Mouse (Mus musculus): ENCODE measurements around the gene Ctu2.

Ctu2 gene

DNA sequence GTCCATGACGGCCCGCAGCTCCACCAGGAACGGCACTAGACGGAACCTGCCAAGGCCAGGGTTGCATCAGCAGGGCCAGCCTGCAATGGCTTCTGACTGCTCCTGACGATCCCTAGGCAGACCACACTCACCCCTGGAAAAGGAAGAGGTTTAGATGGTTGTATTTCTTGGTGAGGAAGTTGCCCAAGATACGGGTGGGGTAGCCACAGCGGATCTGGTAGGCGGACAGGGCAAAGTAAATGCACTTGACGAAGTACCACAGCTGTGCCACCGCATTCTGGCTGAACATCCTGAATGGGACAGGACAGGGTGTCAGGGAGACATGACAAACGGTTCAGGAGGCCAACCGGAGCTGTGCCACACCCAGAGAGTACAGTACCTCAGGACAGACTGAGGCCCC lies 8.9 kb downstream of the Ctu2 start:
- DNase-seq (ENCODE audit: low read depth): no peak

DNA sequence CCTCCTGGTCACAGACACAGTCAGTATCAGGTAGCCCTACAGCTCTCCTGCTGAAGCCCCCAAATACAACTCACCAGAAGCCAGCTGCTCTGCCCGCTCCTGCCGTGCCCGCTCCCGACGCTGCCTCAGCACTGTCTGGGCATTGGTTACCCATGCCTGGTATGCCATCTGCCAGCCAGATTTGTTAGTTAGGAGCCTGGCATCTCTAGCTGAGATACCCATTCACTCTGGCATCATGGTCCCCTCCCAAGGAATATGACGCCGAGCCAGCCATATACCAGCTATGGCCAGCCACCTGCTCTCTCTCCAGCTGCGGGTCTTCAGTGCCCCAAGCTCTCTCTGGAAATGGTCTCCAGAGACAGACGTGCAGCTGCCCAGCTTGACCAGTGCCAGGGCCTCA lies 12.4 kb downstream of the Ctu2 start:
- DNase-seq (ENCODE audit: low read depth): no peak

DNA sequence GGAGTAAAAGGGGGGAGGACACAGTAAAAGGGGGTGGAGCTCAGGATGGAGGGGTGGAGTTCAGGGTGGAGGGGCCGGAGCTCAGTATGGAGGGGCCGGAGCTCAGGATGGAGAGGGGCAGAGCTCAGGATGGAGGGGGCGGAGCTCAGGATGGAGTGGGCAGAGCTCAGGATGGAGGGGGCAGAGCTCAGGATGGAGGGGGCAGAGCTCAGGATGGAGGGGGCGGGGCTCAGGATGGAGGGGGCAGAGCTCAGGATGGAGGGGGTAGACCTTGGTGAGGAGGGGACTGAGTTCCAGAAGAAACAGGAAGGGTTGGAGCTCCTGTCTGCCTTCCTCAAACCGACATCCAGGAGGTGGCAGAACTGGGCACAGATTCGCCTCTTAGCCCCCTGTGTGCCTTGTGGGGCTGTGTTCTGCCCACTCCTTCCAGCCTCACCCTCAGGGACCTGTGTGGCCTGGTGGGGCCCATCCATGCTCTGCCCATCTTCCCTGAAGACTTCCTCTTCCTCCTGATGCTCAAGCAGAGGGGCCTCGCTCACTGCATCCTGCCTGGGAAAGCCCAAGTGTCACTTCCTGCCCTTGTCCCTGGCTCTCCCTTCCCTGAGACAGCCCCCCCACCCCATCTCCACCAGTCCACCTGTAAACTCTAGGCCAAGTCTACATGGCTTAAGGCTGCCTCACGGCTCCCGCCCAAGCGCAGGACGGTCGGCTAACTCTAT lies 21.2 kb downstream of the Ctu2 start:
- DNase-seq (ENCODE audit: low read depth): no peak

DNA sequence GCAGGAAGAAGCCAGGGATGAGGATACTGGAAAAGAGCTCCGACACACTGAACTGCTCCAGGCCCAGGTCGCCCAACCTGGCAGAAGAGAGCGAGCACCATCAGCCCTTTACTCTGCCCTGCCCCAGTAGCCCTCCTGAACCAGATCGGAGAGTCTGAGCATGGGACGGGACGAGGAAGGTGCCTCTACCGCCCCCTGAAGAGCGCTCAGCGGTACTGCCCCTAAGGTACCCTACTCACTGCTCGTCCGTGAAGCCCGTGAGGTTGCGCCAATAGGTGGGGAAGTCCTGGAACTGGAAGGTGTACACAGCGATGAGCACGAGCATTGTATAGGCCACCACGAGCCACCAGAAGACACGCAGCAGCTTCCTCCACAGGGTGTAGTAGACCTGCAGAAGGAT lies 22.0 kb downstream of the Ctu2 start:
- DNase-seq (ENCODE audit: low read depth): no peak

DNA sequence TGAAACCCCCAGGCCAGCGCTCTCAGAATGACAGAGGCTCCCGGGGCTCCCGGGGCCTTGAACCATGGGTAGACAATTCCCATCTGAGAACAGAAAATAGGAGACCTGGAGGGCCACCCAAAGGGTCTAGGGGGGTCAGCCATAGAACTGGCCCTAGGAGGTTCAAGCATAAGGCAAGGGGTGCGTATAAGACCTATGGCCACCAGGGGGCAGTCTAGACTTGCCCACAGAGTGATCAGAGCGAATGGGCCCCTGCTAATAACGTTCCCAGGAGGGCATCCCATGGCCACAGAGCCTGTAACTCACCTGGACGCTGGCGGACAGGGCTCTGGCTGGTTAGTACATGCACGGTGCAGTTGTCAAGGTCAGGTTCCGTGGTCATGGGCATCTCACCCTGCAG lies 24.9 kb downstream of the Ctu2 start:
- peak; percentile 72 for DNase-seq (ENCODE audit: low read depth)

DNA sequence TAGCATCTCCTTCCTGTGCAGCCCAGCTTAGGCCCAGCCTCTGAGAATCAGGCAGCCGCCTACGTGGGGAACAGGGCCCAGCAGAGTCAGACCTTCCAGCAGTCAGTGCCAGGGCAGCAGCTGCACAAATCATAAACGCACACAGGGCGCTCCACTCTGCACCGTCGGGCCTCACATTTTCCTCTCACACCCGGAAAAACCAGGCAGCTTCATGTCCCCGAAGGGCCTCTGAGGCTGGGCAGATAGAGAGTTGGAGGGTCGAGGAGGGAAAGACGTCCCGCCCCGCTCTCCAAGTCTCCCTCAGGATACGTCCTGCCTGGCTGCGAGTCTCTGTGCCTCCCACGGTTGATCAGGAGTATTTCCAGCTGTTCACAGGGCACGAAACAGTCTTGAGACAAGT lies 35.6 kb downstream of the Ctu2 start:
- no peak for DNase-seq (ENCODE audit: low read depth)

DNA sequence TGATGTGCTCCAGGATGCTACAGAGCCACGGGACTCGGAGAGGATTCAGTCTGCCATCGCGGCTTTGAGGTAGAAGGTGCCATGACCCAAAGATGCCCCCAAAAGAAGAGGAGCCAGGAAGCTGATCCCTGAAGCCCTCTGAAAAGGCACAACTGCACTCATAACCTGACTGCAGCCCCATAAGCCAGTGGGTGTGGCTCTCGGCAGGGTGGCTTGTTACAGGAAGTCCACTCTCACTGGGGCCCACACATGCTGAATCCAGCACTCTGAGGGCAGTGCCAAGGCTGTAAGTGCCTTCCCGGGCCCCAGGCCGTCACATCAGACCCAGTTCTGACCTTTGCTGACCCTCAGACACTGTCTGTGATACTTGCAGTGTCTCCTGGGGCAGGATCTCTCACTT lies 36.4 kb downstream of the Ctu2 start:
- no peak for DNase-seq (ENCODE audit: low read depth)

DNA sequence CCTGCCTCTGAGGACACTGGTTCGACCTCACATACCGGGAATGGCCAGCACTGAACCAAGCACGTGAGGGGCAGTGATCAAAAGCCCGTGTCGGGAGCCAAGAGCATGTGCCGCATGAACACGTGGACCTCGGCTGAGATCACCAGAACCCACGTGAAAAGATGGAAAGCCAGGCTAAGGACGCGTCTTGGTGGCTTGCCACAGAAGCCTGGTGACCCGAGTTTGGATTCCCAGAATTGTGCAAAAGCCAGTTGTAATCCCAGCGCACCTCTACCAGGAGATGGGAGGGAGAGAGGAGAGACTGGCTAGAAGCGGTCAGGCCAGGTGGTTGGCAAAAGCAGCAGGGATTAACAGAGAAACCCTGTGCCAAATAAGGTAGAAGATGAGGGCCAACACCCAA lies 39.8 kb downstream of the Ctu2 start:
- DNase-seq (ENCODE audit: low read depth): no peak

DNA sequence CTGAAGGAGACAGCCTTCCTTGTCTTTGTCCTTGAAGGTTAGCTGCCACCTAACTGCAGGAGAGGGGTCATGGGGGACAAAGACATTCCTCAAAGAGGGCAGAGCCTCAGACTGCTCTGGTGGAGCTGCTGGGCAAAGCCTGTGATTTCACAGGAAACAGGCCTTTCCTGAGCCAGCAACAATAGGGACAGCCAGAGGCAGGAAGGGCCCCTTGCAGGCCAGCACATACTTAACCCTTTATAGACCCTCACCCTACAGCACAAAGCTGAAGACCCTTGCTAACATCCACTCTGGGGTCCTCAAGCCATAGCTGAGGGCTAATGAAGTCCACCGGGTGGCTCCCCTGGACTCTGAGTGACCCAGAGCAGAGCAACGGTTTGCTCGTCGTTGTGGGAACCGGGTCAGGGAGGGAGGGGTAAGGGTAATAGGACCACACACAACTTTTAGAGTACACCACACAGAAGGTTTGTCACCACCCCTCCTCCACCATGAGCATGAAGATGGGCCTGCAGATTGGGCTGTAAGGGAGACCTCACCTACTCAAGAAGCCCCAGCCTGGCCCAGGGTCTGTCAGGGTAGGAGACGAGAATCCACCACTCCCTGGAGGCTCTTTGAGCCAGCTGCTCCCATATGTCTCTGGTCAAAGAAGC lies 41.7 kb downstream of the Ctu2 start:
- no peak for DNase-seq (ENCODE audit: low read depth)

DNA sequence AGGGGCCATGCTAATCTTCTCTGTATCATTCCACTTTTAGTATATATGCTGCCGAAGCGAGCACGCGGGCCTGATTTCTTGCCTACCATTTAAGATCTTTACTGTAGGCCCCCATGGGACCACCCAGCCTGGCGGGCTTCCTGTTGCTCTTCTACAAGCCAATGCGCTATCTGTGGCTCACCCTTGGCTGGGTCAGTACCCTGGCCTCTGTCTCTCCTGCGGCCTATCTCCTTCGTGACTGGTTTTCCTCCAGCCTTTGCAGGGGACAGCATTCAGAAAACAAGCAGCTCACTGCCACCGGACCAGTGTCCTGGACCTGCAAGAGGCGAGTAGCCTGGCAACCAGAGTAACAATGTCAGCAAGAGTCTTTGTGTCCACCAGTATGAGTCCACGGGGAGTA lies 44.7 kb downstream of the Ctu2 start:
- no peak for DNase-seq (ENCODE audit: low read depth)

DNA sequence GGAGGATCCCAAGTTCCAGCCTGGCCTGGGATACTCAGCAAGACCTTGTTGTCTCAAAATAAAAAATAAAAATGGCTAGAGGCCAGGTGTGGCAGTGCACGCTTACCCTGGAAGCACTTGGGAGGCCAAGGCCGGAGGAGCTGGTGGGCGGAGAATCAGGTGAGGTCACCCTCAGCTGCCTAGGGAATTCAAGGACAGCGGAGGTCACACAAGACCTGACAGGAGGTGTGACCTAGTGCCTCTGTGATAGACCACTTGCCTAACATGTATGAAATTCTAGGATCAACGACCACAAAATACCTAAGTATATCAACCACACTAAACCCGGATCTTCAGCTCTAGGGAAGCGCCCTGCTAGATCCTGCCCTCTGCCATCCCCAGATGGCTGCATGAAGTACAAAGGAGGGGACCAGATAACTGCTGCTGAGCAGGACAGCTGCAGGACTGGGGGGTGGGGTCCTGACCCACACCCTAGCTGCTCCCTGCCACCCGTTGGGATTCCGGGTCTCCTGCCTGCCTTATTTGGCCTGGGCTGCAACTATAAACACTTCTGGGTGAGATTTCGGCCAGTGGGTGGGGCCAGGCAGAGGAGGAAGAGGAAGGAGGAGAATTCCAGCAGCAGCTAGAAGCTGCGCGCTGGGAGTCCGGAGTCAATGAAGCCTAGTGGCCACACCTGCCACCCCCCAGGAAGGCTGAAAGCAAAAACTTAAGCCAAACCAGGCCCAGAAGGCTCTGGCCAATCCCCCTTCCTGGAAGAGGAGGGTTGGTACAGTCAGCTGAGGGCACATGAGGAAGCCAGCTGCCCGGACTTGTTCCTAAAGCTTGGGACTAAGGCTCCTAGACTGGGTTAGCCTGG lies 47.1 kb downstream of the Ctu2 start:
- no peak for DNase-seq (ENCODE audit: low read depth)

DNA sequence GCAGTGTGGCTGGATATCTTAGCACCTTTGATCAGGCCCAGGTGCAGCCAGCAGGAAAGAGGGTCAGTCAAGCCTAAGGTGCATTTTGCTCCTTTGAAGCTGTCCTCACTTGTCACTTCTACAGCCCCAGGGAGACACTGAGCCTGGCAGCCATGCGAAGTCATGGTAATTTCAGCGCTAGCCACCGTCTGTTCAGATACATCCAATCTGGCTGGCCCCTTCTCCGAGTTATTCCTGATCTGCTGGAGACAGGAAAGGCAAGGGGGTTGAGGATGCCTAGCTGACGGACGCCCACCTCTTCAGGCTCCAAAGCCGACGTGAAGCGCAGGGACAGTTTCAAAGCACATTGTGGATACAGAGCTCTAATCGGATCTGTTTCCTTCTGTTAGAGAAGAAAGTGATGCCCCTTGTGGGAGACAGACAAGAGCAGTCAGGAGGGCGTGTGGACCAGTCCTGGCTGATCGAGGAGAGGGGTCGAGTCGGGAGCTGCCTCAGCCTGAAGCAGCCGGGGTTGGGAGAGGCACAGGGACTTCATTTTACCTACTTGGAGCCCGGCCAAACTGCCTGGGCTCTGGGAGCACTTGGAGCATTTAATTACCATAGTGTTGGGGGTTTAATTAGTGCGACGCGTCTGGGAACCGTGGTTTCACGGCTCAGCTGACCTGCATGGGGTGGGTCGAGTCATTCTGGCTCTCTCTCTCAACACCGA lies 47.9 kb downstream of the Ctu2 start:
- DNase-seq (ENCODE audit: low read depth): no peak

DNA sequence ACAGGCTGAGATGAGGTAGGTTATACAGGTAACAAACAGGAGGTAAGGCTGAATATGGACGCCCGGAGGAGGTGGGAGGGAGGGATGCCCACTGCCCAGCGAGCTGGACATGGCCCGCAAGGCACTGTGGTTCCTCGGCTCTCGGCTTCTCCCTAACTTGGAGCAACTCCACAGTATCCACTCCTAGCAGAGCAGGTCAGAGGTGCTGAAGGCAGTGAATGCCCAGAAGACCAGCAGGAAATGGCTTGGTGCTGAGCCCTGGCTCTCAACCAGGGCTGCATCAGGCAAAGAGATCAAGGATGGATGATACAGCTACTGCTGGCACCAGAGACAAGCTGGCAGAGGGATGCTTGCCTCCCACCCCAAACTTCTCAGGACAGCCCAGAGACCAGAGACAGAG lies 48.6 kb downstream of the Ctu2 start:
- DNase-seq (ENCODE audit: low read depth): no peak

DNA sequence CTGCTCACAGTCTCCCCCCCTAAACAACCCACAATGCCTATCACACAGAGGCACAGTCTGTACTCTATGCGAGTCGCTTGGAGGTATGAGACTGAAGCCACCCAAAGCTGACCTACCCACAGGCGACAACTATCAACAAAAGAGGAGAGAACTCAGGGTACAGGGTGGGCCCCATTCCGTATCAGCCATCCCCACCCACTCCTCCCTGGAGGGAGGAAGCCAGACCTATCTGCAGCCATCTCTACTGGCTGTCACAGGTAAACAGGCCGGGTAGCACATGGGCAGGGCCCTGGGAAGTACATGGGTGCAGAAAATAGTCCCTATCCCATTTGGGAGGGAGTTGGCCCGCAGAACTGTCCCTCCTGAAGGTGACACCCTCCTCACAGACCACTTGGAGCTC lies 49.1 kb downstream of the Ctu2 start:
- peak; percentile 60 for DNase-seq (ENCODE audit: low read depth)

DNA sequence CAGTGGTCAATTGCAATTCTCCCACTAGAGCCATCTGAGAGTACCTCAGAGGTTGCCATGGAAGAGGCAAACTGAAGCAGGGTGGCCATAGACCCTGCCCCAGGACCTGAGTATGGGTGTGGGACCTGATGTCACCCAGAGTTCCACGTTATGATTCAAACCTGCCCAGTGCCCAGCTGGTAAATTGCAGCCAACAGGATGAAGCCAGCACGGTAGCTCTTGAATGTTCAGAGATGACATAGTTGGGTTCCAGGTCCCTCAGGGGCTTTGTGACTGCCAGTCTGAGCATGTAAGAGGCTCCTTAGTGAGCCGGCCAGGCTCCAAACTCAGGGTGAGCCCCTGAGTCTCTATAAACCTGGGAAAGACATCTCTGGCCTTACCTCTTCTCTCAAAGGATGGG lies 50.1 kb downstream of the Ctu2 start:
- DNase-seq (ENCODE audit: low read depth): no peak

DNA sequence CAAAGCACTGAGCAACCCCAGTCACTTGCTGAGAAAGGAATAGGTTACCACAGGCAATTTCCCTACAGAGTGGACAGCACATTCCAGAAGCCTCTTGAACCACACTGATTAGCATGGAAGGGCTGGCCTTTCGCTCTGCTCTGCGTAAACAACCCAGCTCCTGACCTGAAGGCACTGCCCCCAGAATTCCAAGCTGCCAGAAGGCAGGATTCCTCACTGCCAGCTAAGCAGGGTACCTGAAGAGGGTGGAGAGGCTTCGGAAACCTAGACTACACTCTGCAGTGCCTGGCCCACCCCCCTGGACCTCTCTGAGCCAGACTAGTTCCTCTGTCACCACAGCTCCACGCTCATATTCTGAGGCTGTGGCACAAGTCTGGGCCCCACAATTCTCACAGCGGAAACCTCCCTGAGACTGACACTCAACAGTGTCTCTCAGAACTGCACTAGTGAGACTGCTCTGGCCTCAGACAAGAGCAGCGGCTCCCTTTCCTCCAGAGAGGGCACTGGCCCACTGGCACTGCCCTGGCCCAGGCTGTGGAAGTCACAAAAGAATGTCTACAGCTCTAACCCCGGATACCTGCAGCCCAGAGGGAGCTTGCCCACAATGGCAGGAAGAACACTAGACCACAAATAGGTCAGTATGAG lies 50.7 kb downstream of the Ctu2 start:
- no peak for DNase-seq (ENCODE audit: low read depth)

DNA sequence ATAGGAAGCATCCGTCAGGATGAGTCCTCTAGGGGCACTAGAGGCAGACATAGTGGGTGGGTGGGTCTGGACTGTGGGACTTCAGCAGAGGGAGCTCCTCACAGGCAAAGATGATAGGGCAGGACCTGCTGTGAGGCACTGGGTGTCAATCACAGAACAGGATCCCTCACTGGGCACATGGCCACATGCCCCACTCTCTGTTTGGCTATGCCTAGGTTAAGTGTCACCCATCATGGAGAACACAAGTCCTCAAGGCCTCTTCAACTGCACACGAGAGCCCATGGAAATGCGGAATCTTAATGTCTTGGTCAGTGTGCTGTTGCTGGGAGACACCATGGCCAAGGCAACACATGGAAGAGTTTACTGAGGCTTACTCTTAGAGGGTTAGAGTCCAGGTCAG lies 52.0 kb downstream of the Ctu2 start:
- DNase-seq (ENCODE audit: low read depth): no peak

DNA sequence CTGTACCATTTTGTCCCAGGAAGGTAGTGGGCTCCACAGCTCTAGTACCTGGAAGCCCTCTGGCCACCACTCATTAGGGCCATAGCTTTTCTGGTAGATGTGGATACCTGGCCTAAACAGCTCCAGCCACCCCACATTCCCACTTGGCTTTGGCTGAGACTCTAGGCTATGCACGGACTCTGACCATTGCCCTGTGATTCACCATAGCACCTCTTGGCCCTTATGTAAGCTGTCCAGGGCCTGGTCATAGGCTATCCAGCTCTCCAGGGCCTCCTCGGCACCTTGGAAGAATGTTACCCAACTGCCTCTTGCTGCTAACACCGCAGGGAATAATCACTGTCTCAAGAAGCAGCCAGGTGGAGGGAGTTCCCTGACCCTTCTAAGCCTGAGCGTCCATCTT lies 53.2 kb downstream of the Ctu2 start:
- no peak for DNase-seq (ENCODE audit: low read depth)

DNA sequence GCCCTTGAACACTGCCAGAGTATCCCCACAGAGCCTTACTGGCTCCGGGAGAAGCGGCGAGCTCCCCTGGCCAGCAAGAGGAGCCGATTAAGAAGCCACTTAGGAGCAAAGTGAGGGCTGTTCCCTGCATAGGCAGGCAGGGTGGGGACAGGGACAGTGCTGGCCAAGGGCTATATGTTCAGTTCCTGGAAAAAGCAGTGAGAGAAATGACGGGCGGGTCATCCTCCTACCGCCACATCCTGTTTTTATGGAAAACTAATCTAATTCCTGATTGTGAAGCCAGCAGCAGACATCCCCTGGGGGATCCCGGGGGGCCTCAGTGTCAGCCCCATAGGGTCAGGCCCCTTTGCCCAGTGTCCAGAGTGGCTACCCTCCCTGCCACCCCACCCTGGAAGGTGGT lies 55.4 kb downstream of the Ctu2 start:
- DNase-seq (ENCODE audit: low read depth): no peak
